Mouse (Mus musculus) ES-CJ7 (cell line): ENCODE measurements around the gene Ints14.

Source experiments
- DNase-seq: peaks from one replicate; pipeline ENCODE4 v3.0.0; 2011; ENCODE audit warnings: low read depth, low spot score

Ints14 gene

DNA sequence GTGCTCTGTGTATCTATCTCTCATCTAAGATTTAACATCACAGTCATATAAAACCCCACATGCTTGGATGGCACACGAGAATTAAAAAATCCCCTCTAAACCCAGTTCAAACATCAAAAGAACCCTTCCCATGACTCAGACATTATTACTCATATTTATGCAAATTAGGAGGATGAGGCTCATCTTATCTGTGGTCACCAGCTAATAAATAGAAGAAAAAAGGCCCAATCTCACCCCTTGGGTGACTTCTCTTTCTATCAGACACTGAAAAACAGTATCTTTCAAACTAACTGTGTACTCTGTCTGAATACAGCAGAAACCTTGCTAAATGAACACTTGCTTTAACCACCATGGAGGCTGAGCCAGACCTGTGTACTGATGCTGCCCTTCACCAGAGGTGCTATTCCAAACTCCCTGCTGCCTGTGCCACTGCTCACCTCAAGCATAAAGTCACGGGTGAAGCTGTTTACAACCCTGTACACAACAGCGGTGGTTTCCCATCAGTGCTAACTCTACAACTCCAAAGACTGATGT lies 58.0 kb downstream of the Ints14 start:
- DNase-seq: no peak

DNA sequence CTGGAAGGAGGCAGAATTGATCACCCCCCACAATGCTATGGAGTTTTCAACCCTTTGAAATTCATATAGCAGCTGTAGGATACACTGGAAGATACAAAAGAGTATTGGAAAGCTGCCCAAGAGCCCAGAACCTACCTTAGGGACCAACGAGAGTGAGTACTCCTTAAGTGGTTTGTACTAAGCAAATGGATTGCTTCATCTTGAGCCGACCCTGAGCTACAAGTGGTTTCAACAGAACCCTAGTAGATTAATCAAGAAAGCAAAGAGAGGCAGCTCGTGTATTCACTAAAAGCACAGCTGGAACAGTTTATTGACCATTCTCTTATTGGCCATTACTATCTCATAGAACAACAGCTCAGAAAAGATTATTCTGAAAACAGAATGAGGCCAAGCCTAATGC lies 58.4 kb downstream of the Ints14 start:
- no peak for DNase-seq

DNA sequence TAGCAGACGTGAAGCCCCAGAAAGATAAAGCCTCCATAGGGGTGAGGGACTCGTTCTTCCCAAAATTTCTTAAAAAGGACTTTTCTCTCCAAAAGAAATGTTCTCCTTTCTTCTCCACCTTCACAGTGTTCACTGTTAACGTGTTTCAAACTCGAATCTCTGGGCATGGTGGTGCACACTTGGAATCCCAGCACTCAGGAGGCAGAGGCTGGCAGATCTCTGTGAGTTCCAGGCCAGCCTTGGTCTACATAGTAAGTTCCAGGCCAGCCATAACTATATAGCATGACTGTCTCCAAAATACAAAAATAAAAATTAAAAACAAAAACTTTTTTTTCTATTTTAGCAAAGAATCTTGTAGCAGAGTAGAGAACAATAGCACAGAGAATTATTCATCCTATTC lies 59.4 kb downstream of the Ints14 start:
- DNase-seq: no peak

DNA sequence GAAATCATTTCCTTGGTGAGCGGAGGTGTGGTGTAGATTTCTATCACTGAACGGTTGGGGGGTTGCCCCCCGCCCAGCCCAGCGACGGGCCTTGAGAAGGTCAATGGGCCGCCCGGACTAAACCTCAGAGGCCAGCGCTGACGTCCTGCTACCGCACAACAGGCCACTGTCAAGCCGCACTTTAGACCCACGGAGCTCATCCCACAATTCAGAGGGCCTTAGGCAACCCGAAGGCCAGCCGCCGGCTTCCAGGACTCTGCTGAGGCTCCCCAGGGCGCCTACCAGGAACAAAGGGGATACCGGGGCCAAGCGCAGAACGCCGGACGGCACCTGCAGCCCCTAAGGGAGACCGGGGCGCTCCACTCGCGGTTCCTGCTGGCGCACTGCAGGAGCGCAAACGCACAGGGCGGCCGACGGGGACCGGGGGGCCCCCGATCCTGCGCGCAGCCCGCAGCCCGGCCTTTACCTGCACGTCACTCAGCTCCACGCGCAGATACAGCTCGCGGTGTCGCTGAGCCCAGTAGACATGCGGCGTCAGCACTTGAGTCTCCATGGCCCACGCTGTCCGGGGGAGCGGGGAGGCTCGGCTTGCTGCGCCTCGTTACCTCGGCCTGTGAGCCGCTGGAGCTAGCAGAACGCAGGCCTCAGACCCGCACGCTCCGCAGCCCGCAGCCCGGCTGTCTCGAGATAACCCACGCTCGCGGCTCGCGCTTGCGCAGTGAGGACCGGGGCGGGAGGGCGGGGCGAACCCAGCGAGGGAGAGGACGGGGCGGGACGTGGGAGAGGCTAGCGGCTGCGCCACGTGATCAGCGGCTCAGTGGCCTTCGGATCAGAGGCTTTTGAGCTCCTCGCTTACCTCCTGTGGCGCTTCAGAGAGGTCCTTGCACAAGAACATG lies 60.5 kb downstream of the Ints14 start, which contains the start of gene Hacd3:
TSS of gene Hacd3 (minus strand) at position 703 of the 896 bp plus-strand sequence.
- DNase-seq: peak; percentile 93

DNA sequence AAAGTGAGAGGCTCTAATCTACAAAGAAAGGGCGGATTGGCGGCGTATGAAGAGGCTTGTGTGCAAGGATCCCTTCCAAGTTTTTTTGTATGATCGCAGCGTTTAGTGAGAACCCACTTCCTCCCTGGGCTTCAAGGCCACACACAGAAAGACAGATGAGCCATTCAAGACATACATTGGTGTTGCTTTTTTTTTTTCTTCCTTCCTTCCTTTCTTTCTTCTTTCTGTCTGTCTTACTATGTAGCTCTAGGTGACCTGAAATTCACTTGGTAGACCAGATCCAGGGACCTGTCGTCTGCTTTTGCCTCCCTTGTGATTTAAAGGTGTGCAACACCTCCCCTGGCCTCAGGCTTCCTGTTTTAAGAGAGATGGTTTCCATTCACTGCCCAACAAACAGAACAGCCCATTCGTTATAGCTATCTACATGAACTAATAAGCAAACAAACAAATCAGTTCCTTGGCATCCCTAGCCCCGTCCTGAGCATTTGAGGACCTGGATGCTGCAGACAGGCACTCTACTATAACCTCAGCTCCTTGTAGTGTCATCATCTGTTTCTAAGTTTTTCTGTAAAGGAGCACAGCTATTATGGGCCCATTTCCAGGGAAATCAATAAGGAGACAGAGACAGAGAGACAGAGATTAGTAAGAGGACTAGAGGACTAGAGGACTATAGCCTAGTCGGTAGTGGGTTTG lies 61.3 kb downstream of the Ints14 start:
- DNase-seq: no peak

DNA sequence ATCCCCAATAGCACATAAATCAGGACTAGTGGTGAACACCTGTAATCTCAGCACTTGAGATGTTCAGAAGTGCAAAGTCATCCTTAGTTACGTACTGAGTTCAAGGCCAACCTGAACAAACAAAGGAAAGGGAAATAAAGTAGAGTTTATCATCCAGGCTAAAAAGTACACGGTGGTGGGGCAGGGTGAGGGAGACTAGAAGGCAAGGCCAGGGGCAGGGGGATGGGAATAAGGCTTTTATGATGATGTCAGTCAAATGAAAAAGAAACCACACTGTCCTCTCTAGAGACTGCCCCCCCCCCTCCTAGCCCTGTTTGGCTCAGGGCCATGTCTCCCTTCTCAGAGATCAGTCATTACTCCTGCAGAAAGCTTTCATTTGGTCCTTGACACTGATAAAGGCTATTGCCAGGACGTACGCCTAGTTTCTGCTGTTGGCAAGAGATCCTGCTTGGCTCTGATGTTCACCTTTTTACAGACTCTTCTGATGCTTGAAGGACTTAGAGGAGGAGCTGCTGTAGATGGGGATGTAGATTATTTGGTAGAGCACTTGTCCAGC lies 62.0 kb downstream of the Ints14 start:
- DNase-seq: peak; percentile 72

DNA sequence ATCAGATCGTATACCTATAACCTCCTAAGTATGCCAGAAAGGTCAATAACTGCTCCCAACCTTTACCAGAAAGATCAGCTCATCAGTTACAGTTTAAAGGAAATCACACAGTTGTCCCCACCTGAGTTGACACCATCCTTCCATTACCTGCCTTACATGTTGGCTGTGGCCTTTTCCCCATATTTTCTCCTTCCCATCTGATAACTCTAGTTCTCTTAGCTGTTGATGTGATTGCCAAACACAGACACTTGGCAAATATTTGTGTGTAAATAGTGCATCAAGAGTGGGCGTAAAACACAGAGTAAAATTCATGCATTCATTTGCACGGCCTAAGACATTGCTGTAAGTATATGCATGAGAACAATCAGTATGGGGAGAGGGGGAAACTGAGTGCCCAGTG lies 62.7 kb downstream of the Ints14 start:
- DNase-seq: no peak

DNA sequence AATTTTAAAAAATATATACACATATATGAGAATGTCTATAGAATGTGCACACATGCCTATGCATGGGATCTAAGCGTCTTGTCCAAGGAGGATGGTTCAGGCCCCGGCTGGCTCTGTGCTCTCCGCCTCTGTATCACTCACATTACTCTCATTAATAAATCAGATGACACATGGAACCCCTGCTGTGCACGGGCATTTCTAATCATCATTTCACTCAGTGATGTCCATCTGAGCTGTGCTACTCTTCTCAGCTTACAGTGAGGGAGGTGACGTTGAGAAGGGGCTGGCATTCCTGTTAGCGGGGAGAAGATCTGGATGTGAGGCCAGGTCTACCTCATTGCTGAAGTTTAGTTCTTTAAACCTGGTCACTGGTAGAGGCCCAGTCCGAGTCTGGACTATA lies 66.5 kb downstream of the Ints14 start:
- DNase-seq: no peak

DNA sequence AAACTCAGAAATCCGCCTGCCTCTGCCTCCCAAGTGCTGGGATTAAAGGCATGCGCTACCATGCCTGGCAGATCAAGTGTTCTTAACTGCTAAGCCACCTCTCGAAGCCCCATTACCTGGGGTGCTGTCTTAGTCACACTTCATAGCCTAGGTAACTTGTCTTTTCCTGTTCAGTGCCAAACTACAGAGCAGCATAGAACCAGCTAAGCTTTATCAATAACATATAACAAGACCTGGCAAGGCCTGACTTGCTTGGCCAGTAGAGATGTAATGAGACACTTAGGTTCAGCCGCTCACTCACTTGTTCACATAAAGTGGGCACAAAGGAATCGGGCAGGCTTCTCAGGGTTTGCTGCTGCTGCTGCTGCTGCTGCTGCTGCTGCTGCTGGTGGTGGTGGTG lies 67.6 kb downstream of the Ints14 start:
- DNase-seq: no peak

DNA sequence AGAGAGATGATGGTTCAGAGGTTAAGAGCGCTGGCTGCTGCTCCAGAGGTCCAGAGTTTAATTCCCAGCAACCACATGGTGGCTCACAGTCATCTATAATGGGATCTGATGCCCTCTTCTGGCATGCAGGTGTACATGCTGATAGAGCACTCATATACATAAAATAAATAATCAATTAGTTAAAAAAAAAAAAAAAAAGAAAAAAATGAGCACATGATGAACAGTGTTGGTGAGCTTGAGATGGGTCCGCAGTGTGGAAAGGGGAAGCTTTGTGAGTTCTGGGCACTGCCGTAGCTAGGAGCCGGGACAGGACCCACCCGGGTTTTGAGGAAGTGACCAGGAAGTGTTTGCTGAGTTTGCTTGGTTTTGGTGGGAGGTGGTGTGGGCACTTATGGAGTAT lies 70.7 kb downstream of the Ints14 start:
- peak; percentile 35 for DNase-seq

DNA sequence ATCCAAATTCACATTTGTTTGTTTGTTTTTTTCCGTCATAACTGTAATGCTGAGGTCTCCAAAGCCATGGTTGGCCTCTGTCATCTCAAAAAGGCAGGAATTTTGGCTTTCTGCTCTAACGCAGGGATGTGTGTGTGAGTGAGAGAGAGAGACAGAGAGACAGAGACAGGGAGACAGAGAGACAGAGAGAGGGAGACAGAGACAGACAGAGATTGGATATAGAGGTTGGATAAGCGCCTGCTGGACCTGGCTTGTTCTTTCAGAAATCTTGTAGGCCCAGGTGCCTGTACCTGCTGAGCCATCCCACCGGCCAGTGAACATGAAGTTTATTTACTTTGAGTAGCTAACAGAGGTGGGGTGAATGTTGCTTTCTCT lies 71.2 kb downstream of the Ints14 start:
- no peak for DNase-seq

DNA sequence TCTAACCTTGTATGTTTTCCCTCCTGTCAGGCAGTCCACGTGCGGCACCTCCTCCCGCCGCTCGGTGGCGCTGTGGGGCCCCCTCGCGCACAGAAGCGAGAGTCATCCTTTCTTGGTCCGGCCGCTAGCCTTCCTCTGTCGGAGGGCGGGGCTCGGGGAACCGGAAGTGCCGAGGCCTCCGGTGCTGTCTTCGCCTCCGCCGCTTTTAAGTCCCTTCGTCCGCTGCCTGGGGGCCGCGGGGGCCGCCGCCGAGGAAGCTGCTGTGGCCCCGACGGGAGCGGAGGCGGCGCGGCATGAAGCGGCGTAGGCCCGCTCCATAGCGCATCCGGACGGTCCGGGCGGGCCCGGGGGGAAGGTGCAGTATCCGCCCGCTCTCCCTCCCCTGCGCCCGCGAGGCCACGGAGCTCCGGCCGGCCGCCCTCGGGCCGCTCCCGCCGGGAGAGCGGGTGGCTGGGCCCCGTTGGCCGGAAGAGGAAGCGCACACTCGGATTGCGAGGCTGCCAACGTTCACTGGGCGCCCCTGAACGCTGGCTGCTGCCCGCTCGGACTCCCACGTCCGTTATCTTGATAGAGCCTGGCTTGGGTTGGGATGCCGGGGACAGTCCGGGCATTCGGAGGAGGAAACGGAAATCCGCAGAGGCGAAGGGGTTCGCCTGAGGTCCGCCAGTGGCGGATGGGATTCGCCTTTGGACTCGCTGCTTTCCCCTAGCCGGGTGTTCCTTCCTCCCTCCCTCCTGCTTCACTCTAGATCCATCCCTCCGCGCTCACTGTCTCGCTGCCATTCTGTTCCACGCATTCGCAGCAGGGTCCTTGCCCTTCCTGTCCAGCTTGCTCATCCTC lies 71.8 kb downstream of the Ints14 start, which contains the start of gene Dpp8:
TSS of gene Dpp8 (plus strand) at position 146 of the 840 bp plus-strand sequence.
- peak; percentile 94 for DNase-seq

DNA sequence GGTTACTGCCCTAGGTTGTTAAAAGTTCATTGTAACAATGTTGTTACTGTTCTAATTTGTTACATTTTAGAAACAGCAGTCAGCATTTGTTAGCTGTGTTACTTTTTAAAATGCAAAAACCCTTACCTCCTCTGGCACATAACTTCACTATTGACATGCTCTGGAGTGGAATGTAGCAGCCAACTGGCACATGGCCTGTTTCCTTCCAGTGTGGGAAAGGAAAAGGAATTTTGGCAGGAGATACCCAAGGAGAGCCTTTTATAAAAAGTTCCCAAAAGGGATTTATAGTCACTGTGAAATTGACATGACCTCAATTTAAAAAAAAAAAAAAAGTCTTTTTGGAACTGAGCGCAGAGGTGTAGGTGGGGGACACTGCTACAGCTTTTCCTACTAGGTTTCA lies 75.8 kb downstream of the Ints14 start:
- DNase-seq: no peak
